23 mouse cellular contexts compared by ENCODE assay signal in the genomic region with DNA sequence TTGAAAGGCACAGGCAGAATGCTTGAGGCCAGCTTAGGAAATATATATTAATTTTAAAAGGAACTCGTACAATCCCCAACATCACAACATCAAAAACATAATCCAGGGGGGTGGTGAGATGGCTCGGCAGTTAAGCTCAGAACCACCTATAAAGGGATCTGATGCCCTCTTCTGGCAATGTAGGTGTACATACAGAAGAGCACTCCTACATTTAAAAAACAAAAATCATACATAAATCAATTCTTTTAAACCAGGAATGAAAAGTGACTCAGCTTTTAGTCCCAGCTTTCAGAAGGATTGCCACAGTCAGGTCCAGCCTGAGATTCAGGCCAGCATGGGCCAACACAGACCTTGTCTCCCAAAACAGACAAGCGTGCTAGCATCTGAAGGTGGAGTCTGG. TPM values are rescaled to one million over a fixed set of nuclear protein-coding genes. Genes with fewer than 3 reads are reported as not detected.
DNase-seq lines count a peak whose midpoint lies in the region; ATAC-seq and TF ChIP-seq lines count a peak whose summit lies in the region.
"Had no signal": no experiment of that assay in that cellular context is flagged by ENCODE, and none has a peak within 500 bp of the region (broad histone marks: within the 10 kb centered on the region; RNA-seq: fewer than 3 reads in every experiment).

No protein-coding gene starts in this region.

- no peaks in the 10 kb centered on the region for H3K27me3 ChIP-seq in forebrain, postnatal 0 days (ENCODE audit: insufficient read depth, low read length)
- no peaks in the 10 kb centered on the region for H3K27me3 ChIP-seq in forebrain, embryonic 15.5 days
- H3K27me3 ChIP-seq: embryonic facial prominence, embryonic 12.5 days; neural tube, embryonic 15.5 days had no signal

- intact Hi-C loops in left cerebral cortex, adult 2 months (cut with DNase I) = loop anchor here (10.0 kb wide), 1 partner anchor 1122 kb away; no protein-coding TSS in a partner anchor

- peak; percentile 3 for DNase-seq in forebrain, postnatal 0 days
- DNase-seq in left cerebral cortex, adult 2 months (ENCODE audit: extremely low spot score in 1 of 2, low spot score in 2 of 2) = no peak
- DNase-seq in left cerebral cortex, adult 18-20 months (ENCODE audit: low spot score in 2 of 2) = no peak
- peak; percentile 37 for DNase-seq in A20 (ENCODE audit: low read depth, low spot score)
- peak; percentile 43 for DNase-seq in brain, adult 2 months (ENCODE audit: low read depth, low spot score)
- no peak for DNase-seq in neural tube, embryonic 10.5 days (ENCODE audit: extremely low spot score, low spot score)
- no peak for DNase-seq in lung, postnatal 14 days
- DNase-seq: adrenal gland, postnatal 10 days; cerebellum, postnatal 25 days; kidney, postnatal 4 days; lung, postnatal 36 days; retina, postnatal 1 day had no signal

- no peak overlapping the region for H3K27ac ChIP-seq in forebrain, postnatal 0 days (ENCODE audit: low read depth, low read length)
- no peak overlapping the region for H3K27ac ChIP-seq in forebrain, embryonic 15.5 days (replicated peaks)
- H3K27ac ChIP-seq in left cerebral cortex, adult 2 months = no peak overlapping the region
- H3K27ac ChIP-seq: embryonic facial prominence, embryonic 12.5 days; forebrain, embryonic 10.5 days; neural tube, embryonic 15.5 days had no signal

- no peak overlapping the region for H3K4me3 ChIP-seq in forebrain, postnatal 0 days (ENCODE audit: low read depth, low read length)
- no peak overlapping the region for H3K4me3 ChIP-seq in forebrain, embryonic 15.5 days
- H3K4me3 ChIP-seq in left cerebral cortex, adult 2 months = no peak overlapping the region
- H3K4me3 ChIP-seq: embryonic facial prominence, embryonic 12.5 days; forebrain, embryonic 10.5 days; neural tube, embryonic 15.5 days had no signal

- no peaks in the 10 kb centered on the region for H3K9me3 ChIP-seq in forebrain, postnatal 0 days (ENCODE audit: low read length)
- H3K9me3 ChIP-seq in forebrain, embryonic 15.5 days = no peaks in the 10 kb centered on the region
- H3K9me3 ChIP-seq: embryonic facial prominence, embryonic 12.5 days; forebrain, embryonic 10.5 days; neural tube, embryonic 15.5 days had no signal

- ATAC-seq in forebrain, postnatal 0 days = no peak; the same call in 1 of the 2 replicates
- no peak for ATAC-seq in forebrain, embryonic 15.5 days (replicated peaks)

- H3K4me2 ChIP-seq in forebrain, postnatal 0 days (ENCODE audit: low read depth) = no peak overlapping the region
- no peak overlapping the region for H3K4me2 ChIP-seq in forebrain, embryonic 15.5 days (replicated peaks)
- H3K4me2 ChIP-seq: embryonic facial prominence, embryonic 12.5 days; heart, embryonic 11.5 days; neural tube, embryonic 15.5 days had no signal

- H3K9ac ChIP-seq in forebrain, postnatal 0 days = no peak overlapping the region
- no peak overlapping the region for H3K9ac ChIP-seq in forebrain, embryonic 15.5 days (replicated peaks)
- H3K9ac ChIP-seq: embryonic facial prominence, embryonic 12.5 days; neural tube, embryonic 15.5 days had no signal

- WGBS in forebrain, postnatal 0 days = 76% methylated on average over 3 of the region's 3 CpGs
- WGBS in forebrain, embryonic 15.5 days = 80% methylated on average over 3 of the region's 3 CpGs

- no peaks in the 10 kb centered on the region for H3K36me3 ChIP-seq in forebrain, postnatal 0 days (ENCODE audit: insufficient read depth)
- H3K36me3 ChIP-seq in forebrain, embryonic 15.5 days = peaks cover 7% of the 10 kb centered on the region

- no peaks in the 10 kb centered on the region for H3K4me1 ChIP-seq in forebrain, postnatal 0 days (ENCODE audit: insufficient read depth)
- no peaks in the 10 kb centered on the region for H3K4me1 ChIP-seq in forebrain, embryonic 15.5 days
- H3K4me1 ChIP-seq: embryonic facial prominence, embryonic 12.5 days; forebrain, embryonic 10.5 days; neural tube, embryonic 15.5 days had no signal

- TF ChIP-seq CTCF in forebrain, postnatal 0 days (IDR thresholded peaks at IDR 0.05; ENCODE audit: low read depth) = peak; percentile 40
- peak; percentile 48 for TF ChIP-seq CTCF in left cerebral cortex, adult 2 months (IDR thresholded peaks at IDR 0.05)

RNA-seq across cellular contexts. Expression of gene Chek1, which starts 10.2 kb away (rescaled TPM):
- total RNA-seq in forebrain, postnatal 0 days (2014; rRNA removed) = 3.2 and 5.7 TPM in 2 replicates
- polyA plus RNA-seq in forebrain, postnatal 0 days (2015; fragmentation: Nextera tagmentation; extraction: Ambion mirVana) = 3.4 and 3.8 TPM in 2 replicates
- 18.7 and 19.1 TPM in 2 replicates for polyA plus RNA-seq in forebrain, embryonic 15.5 days (2015; fragmentation: Nextera tagmentation; extraction: Ambion mirVana)
- 1 to 10 TPM; 2.2 to 2.4 TPM for total RNA-seq in left cerebral cortex, adult 2 months (2021)
- total RNA-seq in left cerebral cortex, adult 18-20 months (2021) = 1 to 10 TPM; 2.1 to 3.2 TPM

RNA-seq across cellular contexts. Expression of gene Acrv1, which starts 23.6 kb away (rescaled TPM):
- not detected in 2 replicates for total RNA-seq in forebrain, postnatal 0 days (2014; rRNA removed)
- polyA plus RNA-seq in forebrain, postnatal 0 days (2015; fragmentation: Nextera tagmentation; extraction: Ambion mirVana) = not detected in 2 replicates
- polyA plus RNA-seq in forebrain, embryonic 15.5 days (2015; fragmentation: Nextera tagmentation; extraction: Ambion mirVana) = not detected in 2 replicates
- total RNA-seq in left cerebral cortex, adult 2 months (2021) = not detected
- not detected for total RNA-seq in left cerebral cortex, adult 18-20 months (2021)
- total RNA-seq: adrenal gland, postnatal 10 days; gastrocnemius, adult 8-10 months; hematopoietic stem cell, adult 5-6 weeks; left cerebral cortex, postnatal 10 days; liver, adult 2 months; monocyte, adult 5-6 weeks had no signal
- polyA plus RNA-seq: embryonic facial prominence, embryonic 12.5 days; forebrain, embryonic 10.5 days; heart, embryonic 11.5 days; liver, adult 2 months; neural tube, embryonic 15.5 days; spleen, adult 2 months had no signal

RNA-seq across cellular contexts. Expression of gene Stt3a, which starts 50.9 kb away (rescaled TPM):
- total RNA-seq in forebrain, postnatal 0 days (2014; rRNA removed) = 39.2 and 53.9 TPM in 2 replicates
- polyA plus RNA-seq in forebrain, postnatal 0 days (2015; fragmentation: Nextera tagmentation; extraction: Ambion mirVana) = 46.8 and 67.5 TPM in 2 replicates
- polyA plus RNA-seq in forebrain, embryonic 15.5 days (2015; fragmentation: Nextera tagmentation; extraction: Ambion mirVana) = 102 and 106 TPM in 2 replicates
- total RNA-seq in left cerebral cortex, adult 2 months (2021) = 10 to 100 TPM; 70.3 to 77.2 TPM
- 10 to 100 TPM; 73.9 to 77.3 TPM for total RNA-seq in left cerebral cortex, adult 18-20 months (2021)

Comparison
In these comparisons a context has a peak if more than half of its experiments do, and no peak if none do; other contexts are left out.
1. DNase-seq: peak in forebrain, postnatal 0 days (single experiment), A20 (single experiment) and brain, adult 2 months (single experiment); none in left cerebral cortex, adult 2 months (0 of 2), left cerebral cortex, adult 18-20 months (0 of 2), neural tube, embryonic 10.5 days (single experiment) and lung, postnatal 14 days (single experiment).